Mouse (Mus musculus): Measurements from ENCODE around the gene H2afx. TPM values are rescaled to one million over a fixed set of nuclear protein-coding genes. Genes with fewer than 3 reads are reported as not detected.
"Not testable (repeated sequence)": the region's sequence is repeated elsewhere in the genome, so short reads cannot be mapped to it uniquely, and the experiment has no call there.

Gene H2afx
- total RNA-seq, 1 experiment from 2014 or later, result 8.6 TPM

DNA sequence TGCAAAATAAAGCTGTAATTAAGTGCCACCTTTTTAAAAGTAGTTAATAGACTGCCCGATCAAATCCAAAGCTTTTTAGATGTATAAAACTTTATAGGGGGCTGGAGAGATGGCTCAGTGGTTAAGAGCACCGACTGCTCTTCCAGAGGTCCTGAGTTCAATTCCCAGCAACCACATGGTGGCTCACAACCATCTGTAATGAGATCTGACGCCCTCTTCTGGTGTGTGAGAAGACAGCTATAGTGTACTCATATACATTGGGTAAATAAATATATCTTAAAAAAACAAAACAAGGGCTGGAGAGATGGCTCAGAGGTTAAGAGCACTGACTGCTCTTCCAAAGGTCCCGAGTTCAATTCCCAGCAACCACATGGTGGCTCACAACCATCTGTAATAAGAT is 27.4 kb downstream of the H2afx start:
- ATAC-seq (replicated peaks; ENCODE audit: insufficient number of reproducible peaks, low FRiP score, low TSS enrichment, poor library complexity, severe bottlenecking), result not testable (repeated sequence)

DNA sequence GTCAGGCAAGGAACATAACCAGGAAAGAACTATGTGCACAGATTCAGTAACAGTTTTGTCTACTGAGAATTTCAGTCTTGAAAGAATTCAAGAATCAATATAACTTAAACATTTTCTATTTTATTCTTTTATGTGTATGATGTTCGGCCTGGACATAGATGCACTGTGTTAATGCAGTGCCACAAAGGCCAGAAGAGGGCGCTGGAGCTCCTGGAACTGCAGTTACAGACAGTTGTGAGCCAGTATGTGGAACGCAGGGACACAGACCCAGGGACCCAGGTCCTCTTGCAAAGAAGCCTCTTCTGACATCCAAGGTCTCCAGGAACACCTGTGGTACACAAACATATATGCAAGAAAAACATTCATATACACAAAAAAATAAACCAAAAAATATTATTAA is 30.0 kb downstream of the H2afx start:
- no peak for ATAC-seq (replicated peaks; ENCODE audit: insufficient number of reproducible peaks, low FRiP score, low TSS enrichment, poor library complexity, severe bottlenecking)

DNA sequence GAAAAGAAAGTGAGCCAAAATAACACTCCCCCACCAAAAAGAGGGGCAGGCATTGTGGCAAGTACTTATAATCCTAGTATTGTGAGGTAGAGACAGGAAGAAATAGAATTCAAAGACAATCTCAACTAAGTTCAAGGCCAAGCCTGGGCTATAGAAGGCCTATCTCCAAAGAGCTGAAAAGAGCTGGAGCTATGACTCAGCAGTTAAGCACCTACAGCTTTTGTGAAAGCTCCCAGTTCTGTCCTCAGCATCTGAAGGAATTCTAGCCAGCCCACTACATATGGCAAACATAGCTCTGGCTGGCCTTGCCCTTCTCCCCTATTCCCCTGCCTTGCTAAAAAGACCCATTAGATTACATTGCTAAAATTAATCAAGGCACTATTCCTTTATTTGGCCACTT is 38.9 kb downstream of the H2afx start:
- ATAC-seq (replicated peaks; ENCODE audit: insufficient number of reproducible peaks, low FRiP score, low TSS enrichment, poor library complexity, severe bottlenecking), result no peak

DNA sequence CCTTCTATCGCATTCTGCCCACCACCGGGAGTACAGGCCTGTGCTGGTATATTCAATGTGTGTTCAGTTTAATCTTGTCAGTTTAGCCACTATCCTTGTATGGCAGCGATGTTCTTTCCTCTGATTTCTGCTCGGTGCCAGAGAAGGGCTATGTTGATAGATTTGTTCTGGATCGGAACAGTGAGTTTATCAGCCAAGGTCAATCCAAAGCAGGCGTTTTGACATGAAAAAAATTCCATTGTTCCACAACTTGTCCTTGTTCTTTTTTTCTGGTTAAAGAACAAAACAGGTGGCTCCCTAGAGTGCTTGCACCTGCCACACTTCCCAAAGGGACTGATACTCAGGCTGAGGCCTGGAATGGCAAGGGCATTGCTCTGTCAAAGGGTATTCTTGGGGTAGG is 41.6 kb downstream of the H2afx start:
- ATAC-seq (replicated peaks; ENCODE audit: insufficient number of reproducible peaks, low FRiP score, low TSS enrichment, poor library complexity, severe bottlenecking), result no peak

DNA sequence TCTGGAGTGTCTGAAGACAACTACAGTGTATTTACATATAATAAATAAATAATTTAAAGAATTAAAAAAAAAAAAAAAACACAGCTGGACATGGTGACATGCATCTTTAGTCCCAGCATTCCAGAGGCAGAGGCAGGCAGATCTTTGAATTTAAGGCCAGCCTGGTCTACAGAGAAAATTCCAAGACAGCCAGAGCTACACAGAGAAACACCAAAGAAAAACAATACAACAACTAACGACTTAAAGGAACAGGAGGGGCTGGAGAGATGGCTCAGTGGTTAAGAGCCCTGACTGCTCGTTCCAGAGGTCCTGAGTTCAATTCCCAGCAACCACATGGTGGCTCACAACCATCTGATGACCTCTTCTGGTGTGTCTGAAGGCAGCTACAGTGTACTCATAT is 42.8 kb downstream of the H2afx start:
- ATAC-seq (replicated peaks; ENCODE audit: insufficient number of reproducible peaks, low FRiP score, low TSS enrichment, poor library complexity, severe bottlenecking), result not testable (repeated sequence)

DNA sequence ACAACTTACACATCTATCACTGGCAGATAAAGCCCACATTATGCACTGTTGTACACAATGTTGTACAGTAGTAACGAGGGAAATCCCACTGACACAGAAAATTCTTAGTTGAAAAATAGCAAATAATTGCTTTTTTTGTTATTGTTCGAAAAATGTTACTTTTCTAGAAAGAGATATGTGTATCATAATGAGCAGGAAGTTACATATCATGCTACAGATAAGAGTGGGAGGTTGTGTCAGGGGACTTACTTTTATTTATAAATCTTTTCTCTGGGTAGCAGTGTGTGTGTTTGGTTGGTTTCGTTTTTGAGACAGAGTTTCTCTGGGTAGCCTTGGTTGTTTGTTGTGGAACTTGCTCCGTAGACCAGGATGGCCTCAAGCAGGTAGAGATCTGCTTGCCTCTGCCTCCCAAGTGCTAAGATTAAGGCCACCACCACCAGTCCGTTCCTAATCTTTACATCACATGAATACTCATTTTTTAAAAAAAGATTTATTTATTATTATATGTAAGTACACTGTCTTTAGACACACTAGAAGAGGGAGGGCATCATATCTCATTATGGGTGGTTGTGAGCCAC is 43.7 kb downstream of the H2afx start:
- ATAC-seq (replicated peaks; ENCODE audit: insufficient number of reproducible peaks, low FRiP score, low TSS enrichment, poor library complexity, severe bottlenecking), result no peak

DNA sequence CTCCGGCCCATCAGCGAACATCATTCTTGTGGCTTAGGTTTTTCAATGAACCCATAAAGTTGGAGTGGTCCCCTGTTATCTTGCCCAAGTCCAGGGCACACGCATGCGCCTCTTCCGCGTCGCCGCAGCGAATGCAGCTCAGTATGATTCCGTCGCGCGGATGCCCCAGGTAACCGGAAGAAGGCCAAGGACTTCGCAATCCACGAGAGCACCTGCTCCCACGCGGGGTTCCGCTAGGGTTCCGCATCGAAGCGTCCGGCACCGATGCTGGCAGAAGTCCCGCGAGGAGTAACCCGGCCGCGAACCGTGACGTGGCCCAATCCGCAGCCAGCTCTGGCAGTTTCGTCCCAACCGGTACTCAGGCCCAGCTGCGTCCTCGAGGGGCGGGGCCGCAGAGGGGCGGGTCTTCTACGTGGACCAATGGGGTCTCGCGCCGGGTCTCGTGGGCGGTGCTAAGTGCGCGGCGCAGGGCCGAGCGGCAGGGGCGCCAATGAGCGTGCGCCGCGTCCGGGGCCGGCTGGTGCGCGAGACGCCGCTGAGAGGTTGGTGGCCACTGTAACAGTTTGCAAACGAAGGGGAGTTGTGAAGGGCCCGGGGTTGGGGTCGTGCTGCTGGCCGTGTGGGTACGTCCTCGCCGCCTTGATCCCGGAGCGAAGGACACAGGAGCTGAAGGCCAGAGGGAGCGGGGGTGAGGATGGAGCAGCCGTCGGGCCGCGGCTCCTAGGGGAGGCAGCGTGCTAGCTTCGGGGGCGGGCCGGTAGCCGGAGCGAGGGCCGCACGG is 44.8 kb downstream of the H2afx start, which contains the start of gene Hyou1:
TSS of gene Hyou1 (plus strand) at position 437 of the 781 bp plus-strand sequence.
- peak; percentile 97 for ATAC-seq (replicated peaks; ENCODE audit: insufficient number of reproducible peaks, low FRiP score, low TSS enrichment, poor library complexity, severe bottlenecking)

DNA sequence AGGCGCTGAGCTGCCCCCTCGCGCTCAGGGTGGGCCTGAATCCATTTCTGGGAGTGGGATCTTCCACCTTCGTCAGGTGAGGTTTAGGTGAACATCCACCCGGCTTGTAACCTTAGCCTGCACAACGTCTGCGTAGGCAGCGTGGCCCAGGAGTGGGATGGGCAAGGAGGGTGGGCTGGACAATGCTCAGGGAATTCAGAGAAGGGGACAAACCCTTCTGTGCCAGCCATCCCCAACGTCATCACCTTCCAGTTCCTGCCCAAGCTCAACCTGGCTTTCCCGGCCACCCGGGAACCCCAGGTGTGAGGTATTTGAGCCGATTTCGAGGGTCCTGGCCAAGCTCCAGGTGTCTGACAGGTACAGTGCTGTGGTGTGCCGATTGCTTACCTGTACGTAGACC is 45.4 kb downstream of the H2afx start:
- ATAC-seq (replicated peaks; ENCODE audit: insufficient number of reproducible peaks, low FRiP score, low TSS enrichment, poor library complexity, severe bottlenecking), result 0 out of 2 replicates have a peak, but pooled peaks have one; percentile 7

DNA sequence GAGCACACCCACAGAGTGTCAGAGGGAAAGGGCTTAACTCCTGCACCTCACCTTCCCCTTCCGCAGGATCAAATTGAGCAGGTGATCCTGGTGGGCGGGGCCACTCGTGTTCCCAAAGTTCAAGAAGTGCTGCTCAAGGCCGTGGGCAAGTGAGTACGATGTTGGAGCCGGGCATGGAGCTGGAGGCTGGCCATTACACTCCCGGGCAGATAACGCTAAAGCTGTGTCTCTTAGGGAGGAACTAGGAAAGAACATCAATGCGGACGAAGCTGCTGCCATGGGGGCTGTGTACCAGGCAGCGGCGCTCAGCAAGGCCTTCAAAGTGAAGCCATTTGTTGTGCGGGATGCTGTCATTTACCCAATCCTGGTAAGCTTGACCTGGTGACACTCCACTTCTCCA is 50.1 kb downstream of the H2afx start:
- ATAC-seq (replicated peaks; ENCODE audit: insufficient number of reproducible peaks, low FRiP score, low TSS enrichment, poor library complexity, severe bottlenecking), result no peak

Other genes with a start within 250 kb of the H2afx start
- not detected in 3 replicates for gene Mfrp, start 233.0 kb upstream of the H2afx start, total RNA-seq (2017)
- gene C1qtnf5, start 227.4 kb upstream of the H2afx start, total RNA-seq (2017), result not detected in 3 replicates
- gene Gm49380, start 221.2 kb upstream of the H2afx start, total RNA-seq (2017), result not detected in 3 replicates
- 3.8 to 7.1 TPM (median 5.7 TPM) in 3 replicates for gene Rnf26, start 221.2 kb upstream of the H2afx start, total RNA-seq (2017)
- 13.5 to 48.9 TPM (median 15.1 TPM) in 3 replicates for gene Mcam, start 200.2 kb upstream of the H2afx start, total RNA-seq (2017)
- 47.1 to 115 TPM (median 63.1 TPM) in 3 replicates for gene Cbl, start 100.6 kb upstream of the H2afx start, total RNA-seq (2017)
- gene Ccdc153, start 94.0 kb upstream of the H2afx start, total RNA-seq (2017), result not detected in 3 replicates
- gene Pdzd3, start 83.2 kb upstream of the H2afx start, total RNA-seq (2017), result 1.7 TPM in 1 of 3 replicates, not detected in the others
- gene Nlrx1, start 66.1 kb upstream of the H2afx start, total RNA-seq (2017), result 14.8 to 15.8 TPM (median 15.3 TPM) in 3 replicates
- not detected in 3 replicates for gene Abcg4, start 46.1 kb upstream of the H2afx start, total RNA-seq (2017)
- gene Hinfp, start 29.0 kb upstream of the H2afx start, total RNA-seq (2017), result 22.9 to 34.0 TPM (median 23.0 TPM) in 3 replicates
- 6.0 to 18.9 TPM (median 12.2 TPM) in 3 replicates for gene C2cd2l, start 14.4 kb upstream of the H2afx start, total RNA-seq (2017)
- 1.8 to 5.6 TPM (median 2.3 TPM) in 3 replicates for gene Dpagt1, start 8.7 kb upstream of the H2afx start, total RNA-seq (2017)
- gene Hmbs, start 9.5 kb downstream of the H2afx start, total RNA-seq (2017), result 8.2 to 19.1 TPM (median 15.1 TPM) in 3 replicates
- 27.4 to 38.1 TPM (median 32.2 TPM) in 3 replicates for gene Vps11, start 27.0 kb downstream of the H2afx start, total RNA-seq (2017)
- 47.1 to 80.0 TPM (median 54.2 TPM) in 3 replicates for gene Hyou1, start 44.8 kb downstream of the H2afx start, total RNA-seq (2017)
- gene Slc37a4, start 62.2 kb downstream of the H2afx start, total RNA-seq (2017), result 15.9 to 33.9 TPM (median 22.1 TPM) in 3 replicates
- gene Rps25, start 72.4 kb downstream of the H2afx start, total RNA-seq (2017), result 995 to 1,562 TPM (median 1,501 TPM) in 3 replicates
- gene Trappc4, start 72.9 kb downstream of the H2afx start, total RNA-seq (2017), result 25.9 to 40.8 TPM (median 32.3 TPM) in 3 replicates
- gene Ccdc84, start 83.9 kb downstream of the H2afx start, total RNA-seq (2017), result 25.5 to 38.4 TPM (median 28.7 TPM) in 3 replicates
- gene Foxr1, start 106.4 kb downstream of the H2afx start, total RNA-seq (2017), result not detected in 3 replicates
- not detected in 3 replicates for gene Upk2, start 120.3 kb downstream of the H2afx start, total RNA-seq (2017)
- gene Bcl9l, start 148.1 kb downstream of the H2afx start, total RNA-seq (2017), result 2.8 to 14.1 TPM (median 2.8 TPM) in 3 replicates
- 13.4 to 23.0 TPM (median 17.5 TPM) in 3 replicates for gene Cxcr5, start 227.2 kb downstream of the H2afx start, total RNA-seq (2017)